Mouse (Mus musculus) frontal cortex, postnatal 25 days (tissue): ENCODE measurements at regions not wholly inside any gene's neighbourhood (a gene's known extent, or its start where the extent isn't known, plus 50 kb on each side); places are given as distances from the start of the nearest gene placed in this dataset.

Source experiments
- DNase-seq, 2 experiments: peaks; one replicate each; pipeline ENCODE4 v3.0.0; 2022; ENCODE audit warnings: low spot score in 2 of 2

DNA sequence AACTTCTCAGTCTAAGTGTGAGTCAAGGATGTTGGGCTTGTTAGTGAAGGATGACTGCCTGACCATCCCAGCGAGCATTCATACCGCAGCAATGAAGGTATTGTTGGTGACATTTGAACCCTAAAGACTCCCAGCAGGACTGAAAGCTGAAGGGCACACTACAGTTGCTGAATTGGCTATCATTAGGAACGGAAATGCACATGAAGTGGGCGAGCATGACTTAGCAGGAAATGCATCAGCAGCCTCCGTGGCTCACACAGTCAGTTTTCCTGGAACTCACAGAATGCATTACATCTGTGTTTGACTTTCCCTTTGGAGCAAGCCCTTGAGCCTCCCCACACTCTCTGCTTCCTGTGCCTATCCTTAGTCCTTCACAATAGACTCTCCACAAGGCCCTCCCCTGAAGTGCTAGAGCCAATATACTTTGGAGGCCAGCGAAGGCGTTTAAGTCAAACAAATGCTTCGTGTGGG is 63.9 kb downstream of the Tmco5 start:
- no peak for DNase-seq

DNA sequence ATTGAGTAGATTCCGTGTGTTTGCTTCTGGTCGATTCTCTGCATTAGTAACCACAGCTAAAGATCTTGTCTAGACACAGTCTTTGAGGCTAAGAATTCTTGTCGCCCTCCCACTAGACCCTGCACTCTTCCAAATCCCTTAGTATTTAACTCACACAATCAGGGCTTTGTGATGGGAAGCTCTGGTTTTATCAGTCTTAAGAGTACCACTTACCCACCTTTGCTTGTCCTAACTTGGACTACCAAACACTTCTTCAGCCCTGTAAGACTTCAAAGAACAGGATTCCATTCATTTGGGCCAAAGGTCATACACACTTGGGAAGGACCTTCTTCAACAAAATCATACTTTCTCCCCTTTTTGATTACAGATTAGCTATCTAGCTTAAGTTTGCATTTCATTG is 70.0 kb downstream of the Tmco5 start:
- DNase-seq: no peak

DNA sequence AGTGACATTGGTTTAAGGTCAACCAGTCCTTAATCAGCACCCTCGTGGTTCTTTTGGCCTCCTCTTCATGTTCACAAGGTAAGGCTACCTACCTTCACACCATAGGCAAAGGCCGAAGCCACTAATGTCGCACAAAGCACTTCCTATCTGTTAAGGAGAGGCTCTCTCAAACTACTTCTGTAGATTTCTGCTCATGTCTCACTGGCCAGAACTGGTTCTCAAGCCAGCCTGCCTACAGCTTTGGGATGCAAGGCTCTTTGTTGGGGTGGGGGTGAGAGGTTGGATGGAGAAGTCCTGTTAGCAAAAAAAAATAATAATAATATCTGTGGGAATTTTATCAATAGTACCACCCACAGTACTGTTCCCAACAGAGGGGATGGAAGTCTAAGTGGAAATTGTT is 71.2 kb downstream of the Tmco5 start:
- no peak for DNase-seq

DNA sequence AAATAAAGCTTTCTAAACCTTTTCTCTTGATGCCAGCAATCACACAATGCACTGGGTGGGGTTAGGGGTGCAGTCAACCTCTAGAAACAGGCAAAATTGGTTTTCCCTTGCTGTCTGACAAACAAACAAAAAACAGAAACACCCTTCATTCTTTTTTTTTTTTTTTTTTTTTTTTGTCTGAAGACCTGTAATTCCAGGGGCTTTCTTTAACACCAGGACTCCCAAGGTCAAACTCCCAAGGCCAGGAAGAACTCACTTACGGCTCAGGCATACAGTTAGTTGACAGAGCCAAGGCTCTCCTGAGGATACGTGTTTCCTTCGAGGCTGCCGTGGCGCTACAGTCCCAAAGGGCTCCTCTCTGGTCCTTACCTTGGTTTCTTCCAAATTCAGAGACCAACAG is 71.7 kb downstream of the Tmco5 start:
- no peak for DNase-seq

DNA sequence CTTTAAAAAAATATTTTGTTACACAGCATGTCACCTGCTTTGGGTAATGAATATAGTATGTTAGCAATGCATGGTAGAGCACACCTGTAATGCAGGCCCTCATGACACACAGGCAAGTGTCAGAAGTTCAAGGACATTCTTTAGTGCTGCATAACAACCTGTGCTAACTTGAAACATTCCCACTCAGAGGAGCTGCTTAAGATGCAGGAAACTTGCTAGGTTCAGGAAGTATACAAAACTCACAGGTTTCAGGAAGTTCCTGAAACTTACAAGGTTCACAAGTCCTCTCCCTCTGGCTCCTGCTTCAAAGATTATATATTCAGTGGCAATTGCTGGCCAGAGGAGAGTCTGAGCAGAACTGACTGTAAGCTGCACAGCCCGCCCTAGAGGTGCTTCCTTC is 73.0 kb downstream of the Tmco5 start:
- DNase-seq: no peak

DNA sequence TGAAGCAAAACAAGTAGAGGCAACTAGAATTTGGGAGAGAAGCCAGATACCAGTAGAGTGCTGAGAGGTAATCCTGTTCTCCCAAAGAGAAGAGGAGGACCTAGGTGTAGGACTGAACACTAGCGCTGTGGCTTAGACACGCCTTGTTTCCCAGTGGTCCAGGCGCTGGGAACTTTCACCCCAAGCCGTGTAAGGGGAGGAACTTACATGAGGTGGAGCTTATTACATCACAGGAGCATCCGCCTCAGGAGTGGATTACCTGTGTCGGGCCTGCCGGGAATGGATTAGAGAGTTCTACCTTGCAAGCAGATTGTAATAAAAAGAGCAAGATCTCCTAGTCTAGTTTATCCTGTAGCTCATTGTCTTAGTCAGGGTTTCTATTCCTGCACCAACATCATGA is 75.8 kb downstream of the Tmco5 start:
- DNase-seq: no peak

DNA sequence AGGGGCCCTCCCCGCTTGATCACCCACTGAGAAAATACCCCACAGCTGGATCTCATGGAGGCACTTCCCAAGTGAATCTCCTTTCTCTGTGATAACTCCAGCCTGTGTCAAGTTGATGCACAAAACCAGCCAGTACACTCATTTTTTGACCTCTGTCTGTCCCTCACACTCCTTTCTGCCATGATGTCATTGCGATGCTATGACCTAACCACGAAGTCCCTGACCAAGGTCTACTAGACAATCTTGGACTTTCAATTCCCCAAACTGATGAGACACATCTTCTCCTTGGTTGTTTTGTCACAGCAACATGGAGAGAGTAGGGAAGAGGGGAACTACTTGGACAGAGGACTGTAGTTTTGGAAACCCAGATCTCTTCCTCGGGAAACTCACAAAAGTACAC is 76.4 kb downstream of the Tmco5 start:
- no peak for DNase-seq

DNA sequence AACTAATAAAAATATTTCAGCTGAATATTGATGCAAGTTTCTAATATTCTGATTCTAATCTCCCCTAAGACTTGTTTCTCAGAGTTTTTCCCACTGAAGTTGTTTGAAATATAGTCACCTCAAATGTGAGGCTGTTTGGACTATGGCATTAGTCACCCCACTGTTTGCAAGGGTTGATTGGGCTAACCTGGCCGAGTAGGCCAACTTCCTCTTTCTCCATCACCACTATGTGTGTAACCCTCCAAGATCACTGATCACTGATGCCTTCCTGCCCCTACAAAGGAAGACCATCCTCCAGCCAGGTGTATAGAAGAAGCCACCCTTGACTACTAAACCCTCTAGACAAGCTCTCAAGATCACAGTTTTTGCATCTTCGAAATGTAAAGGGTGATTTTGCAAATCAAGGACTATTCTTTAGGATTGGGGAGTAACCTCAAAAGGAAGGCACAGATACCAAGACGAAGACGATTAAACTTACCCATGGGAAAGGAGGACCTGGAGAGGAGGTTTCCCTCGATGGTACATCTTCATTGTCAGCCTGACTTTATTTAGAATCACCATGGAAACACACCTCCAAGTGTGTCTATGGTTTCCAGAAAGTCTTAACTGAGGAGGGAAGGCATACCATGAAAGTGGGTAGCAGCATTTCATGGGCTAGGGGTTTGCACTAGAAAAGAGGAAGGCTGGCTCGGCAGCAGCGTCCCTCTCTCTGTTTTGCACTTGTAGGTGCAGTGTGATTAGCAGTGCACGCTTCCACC is 84.8 kb downstream of the Tmco5 start:
- DNase-seq: no peak

DNA sequence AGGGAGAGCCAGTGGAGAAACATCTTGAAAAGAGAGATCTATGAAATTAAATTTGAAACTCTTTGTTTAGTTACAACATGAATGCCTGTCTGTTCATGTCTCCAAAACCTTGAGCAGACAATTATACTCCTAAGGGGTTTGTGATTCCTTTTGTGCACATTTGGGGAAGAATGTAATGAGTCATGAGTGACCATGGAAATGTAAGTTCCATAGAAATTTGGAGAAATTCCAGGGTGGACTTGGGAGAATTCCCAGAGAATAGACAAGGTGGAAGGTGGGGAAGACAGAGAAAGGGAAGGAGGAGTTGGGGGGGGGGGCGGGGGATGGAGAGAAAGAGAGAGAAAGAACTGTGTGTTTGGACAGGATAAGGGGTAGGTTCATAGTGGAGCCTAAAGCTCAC is 87.8 kb downstream of the Tmco5 start:
- no peak for DNase-seq

DNA sequence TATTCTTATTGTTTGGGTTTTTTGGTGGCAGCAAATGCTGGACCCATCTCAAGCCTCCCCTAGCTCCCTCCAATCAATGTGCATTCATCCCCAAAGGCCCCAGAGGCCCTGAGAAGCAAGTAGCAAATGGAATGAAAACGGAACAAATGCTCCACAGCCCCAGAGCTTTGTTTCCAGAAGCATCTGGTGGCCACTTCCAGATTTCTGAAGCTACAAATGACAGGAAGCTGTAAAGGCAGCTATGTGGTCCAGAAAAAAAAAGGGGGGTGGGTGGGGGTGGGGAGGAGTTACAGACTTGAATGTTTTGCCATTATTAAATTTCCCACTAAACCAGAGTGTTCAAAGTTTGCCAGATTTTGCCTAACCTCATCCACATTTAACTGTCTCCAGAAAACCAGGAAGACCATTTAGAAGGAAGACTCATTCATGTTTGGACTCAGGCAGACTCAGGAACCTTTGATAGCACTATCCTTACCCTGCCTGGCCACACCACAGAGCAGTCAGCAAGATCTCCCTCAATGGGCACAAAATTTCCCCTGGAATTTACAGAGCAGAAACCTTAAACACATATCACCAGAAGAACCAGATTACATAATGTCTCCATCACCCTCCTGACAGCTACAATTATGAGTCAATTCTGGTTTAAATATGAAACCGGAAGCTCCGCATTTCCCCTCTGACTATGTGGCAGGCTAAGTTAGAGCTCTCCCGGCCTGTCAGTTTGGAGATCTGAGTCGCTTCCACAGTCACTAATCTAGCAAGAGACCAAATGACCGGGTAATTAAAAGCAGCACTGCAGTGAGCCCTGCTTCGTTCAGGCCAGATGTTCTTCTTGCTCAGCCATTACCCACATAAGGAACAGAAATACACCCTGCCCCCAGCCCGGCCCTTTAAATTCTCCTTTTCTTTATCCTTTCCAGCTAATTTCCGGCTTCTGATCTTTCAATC is 93.4 kb downstream of the Tmco5 start:
- no peak for DNase-seq

DNA sequence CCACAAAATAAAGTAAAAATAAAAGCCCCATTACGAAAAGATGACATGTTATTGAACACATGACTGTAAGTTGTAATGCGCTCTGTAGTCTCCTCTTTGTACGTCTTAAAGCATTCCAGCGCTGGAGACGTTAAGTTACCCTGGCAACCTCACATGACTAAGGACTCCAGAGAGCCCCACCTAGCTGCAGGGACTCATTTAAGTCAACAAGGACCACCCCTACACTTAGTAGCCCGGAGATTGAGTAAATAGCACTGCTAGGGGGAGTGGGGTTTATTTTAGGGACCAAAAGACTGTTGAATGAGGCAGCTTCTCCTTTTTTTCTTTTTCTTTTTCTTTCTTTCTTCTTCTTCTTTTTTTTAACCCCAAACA is 94.1 kb downstream of the Tmco5 start:
- DNase-seq: no peak

DNA sequence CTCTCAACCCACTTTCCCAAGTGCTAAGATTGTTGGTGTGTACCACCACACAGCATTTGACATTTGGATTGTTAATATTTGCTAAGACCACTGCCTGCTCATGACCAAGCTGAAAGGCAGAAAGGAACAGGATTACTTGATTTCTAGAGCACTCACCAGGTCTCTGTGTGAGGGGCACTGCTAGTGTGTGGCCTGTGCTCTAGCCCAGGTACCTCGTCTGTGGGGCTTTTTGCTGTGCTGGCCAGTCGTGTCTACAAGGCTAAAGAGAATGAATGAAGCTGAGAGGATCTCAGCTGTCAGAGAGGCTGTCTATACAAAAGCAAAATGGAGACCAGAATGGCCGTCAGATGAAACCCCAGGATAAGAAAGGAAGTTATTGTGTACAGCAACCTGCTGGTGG is 95.0 kb downstream of the Tmco5 start:
- DNase-seq: no peak

DNA sequence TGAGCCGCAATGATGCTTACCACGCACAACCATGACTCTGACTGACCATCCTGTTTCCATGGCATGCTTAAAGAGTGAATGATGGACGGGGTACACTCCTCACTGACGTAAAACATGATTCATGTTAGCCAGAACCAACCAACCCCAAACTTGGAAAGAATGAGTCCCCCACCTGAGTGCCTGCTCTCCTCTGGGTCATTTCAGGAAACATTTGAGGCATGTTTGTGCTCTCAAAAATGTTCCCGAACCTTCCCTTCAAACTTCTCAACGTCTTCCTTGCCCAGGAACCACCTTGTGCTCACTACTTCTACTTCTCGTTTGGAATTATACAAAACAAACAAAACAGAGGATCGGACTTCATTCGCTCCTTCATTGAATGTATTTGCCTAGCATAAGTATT is 95.7 kb downstream of the Tmco5 start:
- no peak for DNase-seq

DNA sequence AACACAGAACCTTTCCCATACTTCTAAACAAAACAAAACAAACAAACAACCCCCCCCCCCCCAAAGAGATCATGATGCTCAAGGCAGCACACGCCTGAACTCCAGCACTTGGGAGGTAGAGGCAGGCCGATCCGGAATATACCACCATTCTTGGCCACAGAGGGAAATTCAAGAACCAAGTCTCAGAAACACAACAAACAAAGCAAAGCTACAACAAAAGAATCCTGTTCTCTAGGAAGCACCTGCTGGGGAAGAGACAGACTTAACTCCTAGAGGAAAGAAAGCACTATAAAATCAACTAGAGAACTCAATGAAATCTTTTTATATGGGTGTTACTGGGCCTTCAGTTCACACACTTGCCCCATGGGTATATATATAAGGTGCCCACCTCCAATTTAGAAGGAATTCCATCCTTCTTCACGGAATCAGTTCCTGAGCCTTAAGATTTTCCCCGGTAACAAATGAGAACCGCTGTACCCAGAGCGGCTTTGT is 96.1 kb downstream of the Tmco5 start:
- no peak for DNase-seq

DNA sequence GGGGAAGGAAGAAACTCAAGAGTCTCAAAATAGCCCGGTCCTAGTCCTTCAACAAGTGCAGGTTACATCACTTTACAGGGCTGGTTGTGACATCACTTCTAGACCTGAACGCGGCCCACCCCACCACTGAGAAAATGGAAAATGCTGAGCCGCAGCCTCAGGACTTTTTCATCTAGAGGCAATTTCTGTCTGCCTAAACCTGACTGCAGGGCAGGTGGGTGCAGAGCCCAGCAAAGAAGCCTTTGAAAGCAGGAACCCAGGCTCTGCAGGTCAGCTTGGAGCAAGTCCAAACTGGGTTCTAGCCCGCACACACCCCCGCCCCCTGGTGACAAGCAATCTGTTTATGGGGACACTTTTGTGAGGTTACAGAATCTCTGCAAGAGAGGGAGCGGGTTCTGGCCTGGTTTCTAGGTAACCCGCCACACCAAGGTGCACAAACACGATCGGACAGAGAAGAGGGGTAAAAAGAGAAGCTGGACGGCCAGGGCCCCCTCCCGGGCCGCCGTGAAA is 96.7 kb downstream of the Tmco5 start:
- DNase-seq: no peak

DNA sequence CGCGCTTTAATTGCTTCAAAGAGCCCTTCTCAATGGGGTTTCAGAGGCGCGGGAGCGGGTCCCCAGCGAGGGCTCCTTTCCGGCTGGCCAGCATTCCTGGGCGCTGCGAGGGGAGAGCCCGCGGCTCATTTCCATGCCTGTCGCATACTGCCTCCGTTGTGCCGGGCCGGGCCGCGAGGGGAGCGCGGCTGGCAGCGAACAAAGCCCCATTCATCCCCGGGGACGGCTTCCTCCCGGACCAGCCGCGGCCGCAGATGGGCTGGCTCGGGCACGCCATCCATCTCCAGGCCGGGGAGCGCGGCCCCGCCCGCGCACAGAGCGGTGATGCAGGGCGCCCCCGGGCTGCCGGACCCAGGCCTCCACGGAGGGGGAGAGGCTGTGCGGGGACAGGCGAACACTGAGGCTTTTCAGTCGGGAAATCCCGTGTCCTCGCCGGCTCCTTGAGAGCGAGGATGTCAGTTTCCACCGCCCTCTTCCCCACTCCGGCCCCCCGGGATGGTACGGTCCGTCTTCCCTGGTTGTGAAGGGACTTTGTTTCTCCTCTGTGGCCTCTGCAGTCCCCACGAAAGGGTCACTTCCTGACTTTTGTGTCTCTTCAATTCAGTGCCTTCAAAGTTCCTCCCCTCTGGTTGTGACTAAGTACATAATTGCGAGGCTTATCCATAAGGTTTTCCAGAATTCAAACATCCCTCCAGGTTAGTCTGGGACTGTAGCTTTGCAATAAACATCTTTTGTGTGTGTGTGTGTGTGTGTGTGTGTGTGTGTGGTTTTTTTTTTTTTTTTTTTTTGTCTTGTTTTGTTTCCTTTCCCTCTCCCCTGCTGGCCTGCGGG is 97.3 kb downstream of the Tmco5 start:
- DNase-seq: peak; percentile 65 to 79

DNA sequence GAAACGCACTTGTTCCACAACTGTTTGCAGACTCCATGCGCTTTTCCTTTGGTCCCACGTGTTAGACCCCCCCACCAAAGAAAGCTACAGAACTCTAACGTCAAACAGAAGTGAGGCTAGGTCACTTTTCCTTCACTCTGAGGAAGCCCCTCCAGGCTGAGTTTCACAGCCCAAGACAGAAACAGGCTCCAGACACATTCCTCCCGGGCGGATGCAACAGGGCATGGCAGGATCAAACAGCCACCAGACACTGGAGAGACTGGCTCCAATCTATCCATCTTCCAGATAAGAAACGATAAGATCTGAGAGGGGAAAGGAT is 97.9 kb downstream of the Tmco5 start:
- DNase-seq: no peak

DNA sequence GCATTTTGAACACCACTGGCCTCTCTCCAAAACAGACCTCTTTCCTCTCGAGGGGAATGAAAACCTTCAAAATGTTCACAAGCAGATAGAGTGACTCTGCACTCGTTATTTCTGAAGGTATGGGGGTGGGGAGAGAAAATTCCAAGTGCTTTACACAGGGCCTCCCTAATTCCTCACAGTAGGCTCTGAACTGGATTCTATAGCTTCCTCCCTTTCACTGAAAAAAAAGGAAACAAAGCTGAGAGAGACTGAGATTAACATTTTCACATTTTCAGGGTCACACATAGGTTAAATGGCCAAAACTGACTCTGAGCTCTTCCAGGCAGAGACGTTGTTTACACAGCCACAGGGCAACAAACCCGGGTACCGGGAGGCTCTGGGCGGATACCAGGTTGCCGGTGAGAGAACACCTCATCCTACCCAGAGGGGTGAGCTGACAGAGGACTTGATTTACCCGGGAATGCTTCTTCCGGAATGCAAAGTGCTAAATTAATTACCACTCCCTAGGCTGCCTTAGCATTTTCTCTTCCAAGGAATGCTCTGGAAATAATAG is 98.5 kb downstream of the Tmco5 start:
- DNase-seq: no peak

DNA sequence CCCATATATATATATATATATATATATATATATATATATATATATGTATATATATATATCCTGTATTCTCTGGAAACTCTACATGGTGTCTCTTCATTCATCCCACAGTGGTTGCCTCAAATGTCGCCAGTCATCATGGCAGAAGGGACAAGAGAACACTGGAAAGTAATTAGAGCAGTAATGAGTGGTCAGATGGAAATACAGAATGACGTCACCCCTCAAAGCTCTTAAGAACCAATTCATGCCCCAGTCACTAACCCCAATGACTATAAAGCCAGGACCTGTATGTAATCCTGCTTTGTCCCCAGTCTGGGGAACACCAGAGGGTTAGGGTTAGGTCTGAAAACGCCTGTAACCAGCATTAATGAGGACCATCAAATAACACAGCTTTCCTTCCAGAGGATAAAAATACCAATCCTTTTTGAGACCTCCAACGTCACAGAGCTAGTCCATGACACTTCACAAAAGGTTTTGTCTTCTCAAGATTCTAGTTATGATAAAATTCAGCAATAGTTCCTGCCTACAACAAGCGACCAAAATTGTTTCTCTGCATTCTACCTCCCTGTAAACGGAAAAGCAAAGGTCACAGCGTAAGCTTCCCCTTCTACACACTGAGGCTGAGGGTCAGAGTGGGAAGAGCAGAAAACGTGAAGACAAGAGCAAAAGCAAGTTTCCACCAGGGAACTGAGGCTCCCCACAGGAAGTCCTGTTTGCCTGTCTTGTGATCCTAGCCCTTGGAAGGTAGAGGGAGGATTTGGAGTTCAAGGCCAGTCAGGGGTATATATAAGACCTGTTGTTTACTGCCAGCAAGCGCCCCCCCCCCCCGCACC is 99.5 kb downstream of the Tmco5 start:
- DNase-seq: no peak

DNA sequence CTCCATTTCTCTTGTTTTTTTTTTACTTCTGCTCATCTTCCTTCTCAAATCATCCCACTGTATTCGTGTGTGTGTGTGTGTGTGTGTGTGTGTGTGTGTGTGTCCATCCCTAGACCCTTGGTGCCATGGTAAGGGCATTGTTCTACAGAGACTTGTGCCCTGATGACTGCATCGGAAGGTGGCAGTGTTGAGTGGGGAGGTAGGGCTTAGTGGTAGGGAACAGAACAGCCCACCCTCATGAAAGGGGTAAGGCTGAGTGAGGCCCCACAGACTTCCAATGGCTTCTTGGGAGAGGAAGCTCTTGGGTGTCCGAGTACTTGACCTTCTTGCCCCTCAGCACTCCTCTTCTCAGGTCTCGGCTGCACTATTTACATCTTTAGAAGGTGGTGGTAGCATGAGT is 100.3 kb downstream of the Tmco5 start:
- DNase-seq: no peak
